Mouse (Mus musculus) limb, embryonic 12.5 days (tissue): ENCODE data around the gene Sephs1. TPM values are rescaled to one million over a fixed set of nuclear protein-coding genes. Genes with fewer than 3 reads are reported as not detected.

Source experiments
- ATAC-seq: fragments of 200-750 bp; cut with Nextera tagmentation; 2 replicates; pipeline ENCODE4 v1.8.0; 2017; ENCODE audit warnings: low read depth, moderate TSS enrichment; ENCODE audit not compliant: insufficient number of reproducible peaks, insufficient read depth, low FRiP score, low TSS enrichment
- H3K27ac ChIP-seq: fragments of 300-500 bp; sonication (generic); 2 replicates; pipeline ENCODE4 v1.5.1; 2016; ENCODE audit warnings: mild to moderate bottlenecking, moderate library complexity
- H3K27me3 ChIP-seq: fragments of 300-500 bp; sonication (generic); 2 replicates; pipeline ENCODE4 v1.6.1; 2016; ENCODE audit warnings: mild to moderate bottlenecking, moderate library complexity
- H3K36me3 ChIP-seq: fragments of 300-500 bp; sonication (generic); 2 replicates; pipeline ENCODE4 v1.6.1; 2016; ENCODE audit warnings: mild to moderate bottlenecking, moderate library complexity
- H3K4me1 ChIP-seq: fragments of 300-500 bp; sonication (generic); replicated peaks from 2 replicates; pipeline ENCODE4 v1.6.1; 2016
- H3K4me2 ChIP-seq: fragments of 300-500 bp; sonication (generic); 2 replicates; pipeline ENCODE4 v1.6.1; 2016; ENCODE audit warnings: mild to moderate bottlenecking, moderate library complexity
- H3K4me3 ChIP-seq: fragments of 300-500 bp; sonication (generic); replicated peaks from 2 replicates; pipeline ENCODE4 v1.5.1; 2016; ENCODE audit warnings: mild to moderate bottlenecking
- H3K9ac ChIP-seq: fragments of 300-500 bp; sonication (generic); replicated peaks from 2 replicates; pipeline ENCODE4 v1.6.1; 2016; ENCODE audit warnings: mild to moderate bottlenecking, moderate library complexity
- H3K9me3 ChIP-seq: fragments of 300-500 bp; sonication (generic); 2 replicates; pipeline ENCODE4 v1.6.1; 2016; ENCODE audit warnings: mild to moderate bottlenecking, moderate library complexity
- WGBS: fragments of 180-500 bp; shearing (Covaris S2); methylation state at CpG from one replicate; pipeline ENCODE4 v1.1.7; 2016; 5-methylcytosine and 5-hydroxymethylcytosine counted together
- polyA plus RNA-seq: library from polyadenylated mRNA; unstranded; fragments of >200 nt; fragmentation: Nextera tagmentation; extraction: Ambion mirVana; gene quantifications from 2 replicates; pipeline ENCODE4 v1.2.1, GENCODE M21; 2016

Gene Sephs1
- polyA plus RNA-seq, 1 experiment from 2014 or later = 130 TPM

DNA sequence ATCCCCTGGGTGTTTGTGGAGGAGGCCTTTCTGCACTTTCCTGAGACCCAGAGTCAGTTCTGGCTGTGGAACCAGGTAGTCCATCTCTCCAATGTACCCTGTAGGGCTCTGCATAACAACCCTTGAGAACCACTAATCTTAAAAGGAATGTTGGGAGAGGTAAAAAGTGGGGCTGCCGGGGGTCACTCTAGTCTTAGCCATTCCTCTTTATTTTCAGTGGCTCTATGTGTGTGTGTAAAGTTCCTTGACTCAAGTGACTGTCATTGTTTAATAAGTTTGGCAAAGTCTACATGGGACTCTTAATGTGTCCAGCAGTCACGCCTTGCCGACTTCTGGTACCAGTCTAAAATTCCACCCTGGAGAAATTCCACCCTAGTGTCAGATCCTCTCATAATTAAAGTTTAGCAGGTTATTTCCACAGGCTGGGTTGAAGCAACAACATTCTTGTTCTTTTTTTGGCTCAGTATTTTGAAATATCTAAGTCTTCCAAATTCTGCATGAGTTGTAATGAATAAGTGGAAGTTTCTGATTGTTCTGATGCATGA, 27.5 kb downstream of the Sephs1 start:
- ATAC-seq = no peak
- Histone ChIP-seq H3K9me3 (peaks cover 8% of the 10 kb centered on the region; the same call in 1 of the 2 replicates), H3K4me3 (no peak overlapping the region), H3K4me2 (no peak overlapping the region), H3K27ac (no peak overlapping the region), H3K4me1 (no peaks in the 10 kb centered on the region), H3K9ac (no peak overlapping the region), H3K36me3 (peaks cover 47% of the 10 kb centered on the region), H3K27me3 (no peaks in the 10 kb centered on the region)
- WGBS = 91% methylated on average over 3 of the region's 3 CpGs

DNA sequence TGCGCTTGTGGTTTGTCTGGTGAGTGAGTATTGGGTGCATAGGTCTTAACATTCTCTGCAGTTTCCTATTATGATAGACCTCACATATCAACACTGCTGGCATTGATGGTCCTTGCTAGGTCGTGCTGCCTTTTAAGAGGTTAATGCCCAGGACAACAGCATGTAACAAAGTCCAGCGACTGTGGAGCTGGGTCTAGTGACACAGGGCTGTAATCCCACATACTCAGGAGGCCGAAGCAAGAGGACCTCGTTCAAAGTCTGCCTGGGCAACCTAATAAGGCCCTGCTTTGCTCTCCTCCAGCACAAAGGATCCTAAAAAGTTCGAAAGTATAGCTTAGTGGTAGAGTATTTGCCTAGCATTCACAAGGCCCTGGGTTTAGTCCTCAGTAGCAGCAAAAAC, 28.5 kb downstream of the Sephs1 start:
- Histone ChIP-seq H3K4me2 (no peak overlapping the region), H3K4me1 (no peaks in the 10 kb centered on the region), H3K9me3 (peaks cover 8% of the 10 kb centered on the region; the same call in 1 of the 2 replicates), H3K27me3 (no peaks in the 10 kb centered on the region), H3K4me3 (no peak overlapping the region), H3K36me3 (peaks cover 43% of the 10 kb centered on the region), H3K27ac (no peak overlapping the region), H3K9ac (no peak overlapping the region)
- no peak for ATAC-seq
- WGBS = 71% methylated on average over 6 of the region's 6 CpGs

DNA sequence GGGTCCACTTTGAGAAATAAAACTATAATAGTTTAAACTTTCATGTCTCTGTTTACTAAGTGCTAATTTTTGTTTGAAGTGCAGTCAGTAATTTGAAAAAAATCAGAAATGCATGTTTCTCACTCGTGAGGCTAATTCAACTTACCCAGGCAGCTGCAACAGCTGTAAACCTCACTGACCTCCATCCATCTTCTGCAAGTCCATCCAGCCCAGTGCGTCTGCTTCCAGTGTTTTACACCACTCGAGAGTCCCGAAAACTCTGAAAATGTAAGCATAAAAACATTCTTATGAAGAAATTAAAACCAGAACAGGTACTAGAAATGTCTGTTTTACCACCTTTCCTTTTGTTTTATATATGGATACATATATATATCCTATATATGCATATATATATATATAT, 29.2 kb downstream of the Sephs1 start:
- Histone ChIP-seq H3K27ac (no peak overlapping the region), H3K9ac (no peak overlapping the region), H3K9me3 (peaks cover 8% of the 10 kb centered on the region; the same call in 1 of the 2 replicates), H3K4me3 (no peak overlapping the region), H3K4me1 (no peaks in the 10 kb centered on the region), H3K36me3 (peaks cover 37% of the 10 kb centered on the region), H3K4me2 (no peak overlapping the region), H3K27me3 (no peaks in the 10 kb centered on the region)
- WGBS = 51% methylated on average over 4 of the region's 4 CpGs
- no peak for ATAC-seq

DNA sequence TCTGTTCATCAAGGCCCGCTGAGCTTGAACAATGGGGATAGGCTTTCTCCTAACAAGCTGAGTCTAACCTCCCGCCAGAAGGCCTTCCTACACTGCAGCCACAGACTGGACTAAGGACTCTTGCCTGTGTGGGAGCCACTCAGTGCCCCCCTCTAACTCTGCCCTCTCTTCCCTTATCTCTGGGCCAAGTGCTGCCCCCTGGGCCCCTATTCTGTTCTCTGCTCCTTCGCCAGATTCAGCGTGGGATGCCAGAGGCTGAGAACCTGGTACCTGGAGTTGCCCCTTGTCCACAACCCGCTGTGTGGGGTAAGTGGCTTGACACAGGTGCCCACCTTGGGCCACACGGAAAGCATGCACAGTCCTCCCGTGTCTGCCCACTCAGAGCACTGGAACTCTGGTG, 32.6 kb downstream of the Sephs1 start:
- no peak overlapping the region for H3K9ac ChIP-seq
- 88% methylated on average over 7 of the region's 7 CpGs for WGBS

DNA sequence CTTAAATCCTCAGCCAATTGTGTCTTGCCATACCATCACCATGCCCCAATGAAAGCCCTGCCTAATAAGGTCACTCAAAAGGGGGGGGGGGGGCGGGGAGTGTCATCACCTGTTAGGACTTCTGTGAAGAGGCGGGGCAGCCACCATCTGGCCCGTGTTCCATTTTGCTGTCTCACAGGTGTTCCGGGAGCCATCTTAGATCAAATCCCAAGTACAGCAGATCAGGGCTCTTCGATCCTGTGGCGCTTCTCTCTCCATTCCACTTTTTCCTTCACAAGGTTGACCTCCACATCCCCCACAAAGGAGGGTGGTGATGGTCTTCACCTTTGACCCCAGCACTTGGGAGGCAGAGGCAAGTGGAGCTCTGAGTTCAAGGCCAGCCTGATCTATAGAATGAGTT, 34.7 kb downstream of the Sephs1 start:
- H3K4me3 ChIP-seq = no peak overlapping the region
- peaks cover 8% of the 10 kb centered on the region; the same call in 1 of the 2 replicates for H3K9me3 ChIP-seq
- no peak overlapping the region for H3K27ac ChIP-seq
- H3K9ac ChIP-seq = no peak overlapping the region
- no peak overlapping the region for H3K4me2 ChIP-seq
- peaks cover 12% of the 10 kb centered on the region for H3K4me1 ChIP-seq
- no peaks in the 10 kb centered on the region for H3K36me3 ChIP-seq
- H3K27me3 ChIP-seq = no peaks in the 10 kb centered on the region
- WGBS = 69% methylated on average over 6 of the region's 6 CpGs
- no peak for ATAC-seq

More for the DNA sequence above, 32.6 kb downstream of the Sephs1 start:
- Histone ChIP-seq H3K27ac (no peak overlapping the region), H3K9me3 (peaks cover 8% of the 10 kb centered on the region; the same call in 1 of the 2 replicates), H3K4me3 (no peak overlapping the region), H3K4me2 (no peak overlapping the region), H3K4me1 (peaks cover 9% of the 10 kb centered on the region), H3K36me3 (peaks cover 7% of the 10 kb centered on the region), H3K27me3 (no peaks in the 10 kb centered on the region)
- no peak for ATAC-seq

DNA sequence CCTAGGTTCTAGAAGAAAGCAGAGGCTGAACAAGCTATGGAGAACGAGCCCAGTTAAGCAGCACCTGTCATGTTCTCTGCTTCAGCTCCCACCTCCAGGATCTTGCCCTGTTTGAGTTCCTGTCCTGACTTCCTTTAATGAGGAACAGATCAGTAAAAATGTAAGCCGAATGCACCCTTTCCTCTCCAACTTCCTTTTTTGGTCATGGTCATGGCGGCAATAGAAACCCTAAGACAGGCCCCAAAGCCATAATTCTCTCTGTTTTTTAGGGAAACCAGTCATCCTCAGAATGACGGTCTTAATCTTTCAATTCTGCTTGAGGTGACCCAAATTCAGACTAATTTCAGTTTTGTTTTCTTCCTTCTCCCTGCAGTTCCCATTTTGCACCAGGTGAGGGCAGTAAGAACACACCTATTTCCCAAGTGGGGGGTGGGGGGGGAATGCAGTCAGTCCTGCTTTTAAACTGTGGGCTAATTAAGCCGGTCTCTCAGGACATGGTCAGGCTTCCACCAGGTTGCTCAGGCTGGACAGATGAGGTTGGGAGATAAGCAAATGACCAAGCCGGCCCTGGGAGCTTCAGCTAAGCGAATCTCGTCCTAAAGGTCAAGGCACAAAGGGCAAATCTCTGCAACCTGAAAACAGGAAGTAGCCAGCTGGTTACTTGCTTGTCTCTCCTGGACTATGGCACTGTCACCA, 36.1 kb downstream of the Sephs1 start:
- ATAC-seq = no peak
- 8% methylated on average over 8 of the region's 8 CpGs for WGBS
- H3K9ac ChIP-seq = no peak overlapping the region; the same call in 1 of the 2 replicates
- peaks cover 12% of the 10 kb centered on the region for H3K4me1 ChIP-seq
- H3K36me3 ChIP-seq = no peaks in the 10 kb centered on the region
- no peaks in the 10 kb centered on the region for H3K27me3 ChIP-seq
- H3K27ac ChIP-seq = no peak overlapping the region
- H3K4me2 ChIP-seq = peak overlapping the region; percentile 40
- H3K4me3 ChIP-seq = 0 out of 2 replicates have a peak overlapping the region, but pooled peaks have one; percentile 8
- peaks cover 3% of the 10 kb centered on the region; the same call in 1 of the 2 replicates for H3K9me3 ChIP-seq

DNA sequence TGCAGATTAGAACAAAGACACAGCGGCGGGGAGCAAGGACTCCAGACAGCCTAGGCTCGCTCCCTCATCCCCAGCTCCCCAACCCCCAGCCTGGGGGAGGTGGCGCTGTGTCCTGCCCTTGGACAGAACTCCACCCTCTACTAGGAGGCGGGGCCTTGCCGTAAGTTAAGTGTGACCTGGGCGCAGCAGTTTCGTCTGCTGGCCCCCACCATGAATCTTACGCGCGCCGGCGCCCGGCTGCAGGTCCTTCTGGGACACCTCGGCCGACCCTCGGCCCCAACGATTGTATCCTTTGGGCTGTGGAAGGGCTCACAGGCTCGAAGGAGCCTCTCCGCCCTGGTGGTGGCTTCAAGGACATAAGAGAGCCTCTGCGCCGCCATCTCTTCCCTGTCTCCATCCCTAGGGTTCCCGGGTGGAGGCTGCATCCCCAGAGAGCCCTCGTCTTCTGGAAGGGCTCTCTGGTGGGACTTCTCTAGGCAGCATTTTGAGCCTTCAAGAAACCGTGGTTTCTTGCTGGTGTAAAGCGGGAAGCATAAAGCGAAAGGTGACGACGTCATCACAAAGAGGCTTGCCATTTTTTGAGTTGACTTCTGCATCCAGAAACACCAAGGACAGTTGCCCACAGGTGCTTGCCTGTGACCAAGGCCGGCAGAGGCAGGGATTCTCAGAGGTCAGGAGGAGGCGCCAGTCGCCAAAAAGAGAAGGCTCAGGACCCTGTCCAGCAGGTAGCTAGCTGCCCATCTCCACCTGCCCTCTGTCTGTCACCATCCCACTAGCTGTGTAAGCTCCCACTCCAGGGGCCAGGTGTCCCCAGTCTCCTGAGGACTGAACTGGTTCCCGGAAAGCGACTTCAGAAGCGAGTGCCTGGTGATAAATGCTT, 37.7 kb downstream of the Sephs1 start, which contains the start of gene Phyh:
Gene Phyh, plus strand, starts transcription at position 160 of the 880 bp plus-strand sequence.
- Histone ChIP-seq H3K4me1 (peaks cover 12% of the 10 kb centered on the region), H3K9ac (peak within 1 kb of the TSS; percentile 75), H3K27ac (peak within 1 kb of the TSS; percentile 78), H3K4me2 (peak within 1 kb of the TSS; percentile 79), H3K9me3 (no peaks in the 10 kb centered on the region), H3K4me3 (peak within 1 kb of the TSS; percentile 62), H3K36me3 (peaks cover under 1% of the 10 kb centered on the region; the same call in 1 of the 2 replicates), H3K27me3 (no peaks in the 10 kb centered on the region)
- ATAC-seq = peak; percentile 94
- WGBS = 8% methylated on average over 35 of the region's 35 CpGs

DNA sequence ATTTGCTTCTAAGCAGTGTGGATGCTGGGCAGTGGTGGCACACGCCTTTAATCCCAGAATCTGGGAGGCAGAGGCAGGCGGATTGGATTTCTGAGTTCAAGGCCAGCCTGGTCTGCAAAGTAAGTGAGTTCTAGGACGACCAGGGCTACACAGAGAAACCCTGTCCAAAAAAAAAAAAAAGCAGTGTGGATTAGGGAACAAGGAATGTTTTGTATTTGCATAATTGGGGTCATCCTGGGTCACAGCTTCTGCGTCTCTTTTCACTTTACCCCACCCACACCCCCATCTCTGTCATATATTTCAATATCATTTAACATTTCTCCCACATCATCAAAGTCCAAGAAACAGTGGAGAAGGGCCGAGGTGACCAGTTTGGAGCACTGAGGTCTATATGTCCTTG, 39.7 kb downstream of the Sephs1 start:
- Histone ChIP-seq H3K27ac (no peak overlapping the region), H3K36me3 (peaks cover 7% of the 10 kb centered on the region; the same call in 1 of the 2 replicates), H3K9me3 (no peaks in the 10 kb centered on the region), H3K9ac (no peak overlapping the region), H3K27me3 (no peaks in the 10 kb centered on the region), H3K4me2 (no peak overlapping the region), H3K4me3 (no peak overlapping the region), H3K4me1 (peaks cover 12% of the 10 kb centered on the region)
- ATAC-seq = no peak
- 75% methylated on average over 5 of the region's 5 CpGs for WGBS

DNA sequence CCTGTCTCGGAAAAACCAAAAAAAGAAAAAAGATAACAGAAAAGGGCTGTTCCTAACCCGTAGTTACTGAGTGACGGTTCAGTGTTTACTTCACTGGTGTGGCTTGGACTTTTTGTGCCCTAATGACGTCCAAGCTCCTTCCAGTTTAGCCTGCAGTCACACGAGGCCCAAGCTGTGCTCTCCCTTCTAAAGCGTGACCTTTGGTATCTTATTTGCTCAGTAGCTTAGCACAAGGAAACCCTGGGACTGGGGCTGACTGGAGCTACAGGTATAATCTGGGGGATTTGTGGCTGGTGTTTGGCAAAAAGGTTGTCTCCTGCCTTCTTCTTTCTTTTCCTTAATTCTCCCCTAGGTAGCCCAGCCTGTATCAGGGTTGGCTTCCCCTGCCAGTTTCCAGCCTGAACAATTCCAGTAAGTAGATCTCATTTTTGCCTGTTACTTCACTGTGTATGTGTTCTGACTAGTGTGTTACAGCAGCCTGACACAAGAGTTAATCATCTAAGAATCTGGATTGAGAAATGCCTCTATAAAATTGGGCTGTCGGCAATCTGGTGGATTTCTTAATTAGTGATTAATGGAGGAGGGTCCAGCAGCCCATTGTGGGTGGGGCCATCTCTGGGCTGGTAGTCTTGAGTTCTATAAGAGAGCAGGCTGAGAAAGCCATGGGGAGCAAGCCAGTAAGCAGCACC, 41.3 kb downstream of the Sephs1 start:
- Histone ChIP-seq H3K27me3 (no peaks in the 10 kb centered on the region), H3K4me2 (no peak overlapping the region), H3K36me3 (peaks cover 18% of the 10 kb centered on the region; the same call in 1 of the 2 replicates), H3K9ac (no peak overlapping the region), H3K9me3 (no peaks in the 10 kb centered on the region), H3K4me1 (peaks cover 6% of the 10 kb centered on the region), H3K4me3 (no peak overlapping the region), H3K27ac (no peak overlapping the region)
- no peak for ATAC-seq
- 64% methylated on average over 7 of the region's 7 CpGs for WGBS

DNA sequence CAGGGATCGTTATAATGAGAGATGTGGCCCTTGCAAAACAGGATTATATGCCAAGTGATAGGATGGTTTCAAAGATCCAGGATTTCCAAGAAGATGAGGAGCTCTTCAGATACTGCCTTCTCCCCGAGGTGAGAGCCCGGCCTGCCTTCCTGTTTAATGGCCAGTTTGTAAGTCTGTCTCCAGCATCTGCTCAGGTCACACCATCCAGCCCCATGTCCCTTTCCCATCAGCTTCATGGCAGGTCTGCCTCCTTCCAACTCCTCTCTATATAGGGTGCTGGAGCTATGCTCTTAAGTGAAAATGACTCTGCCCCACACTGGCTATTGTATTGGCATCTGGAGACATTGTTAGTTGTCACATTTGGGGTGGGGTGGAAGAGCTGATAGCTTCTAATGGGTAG, 46.0 kb downstream of the Sephs1 start:
- no peak for ATAC-seq
- no peak overlapping the region for H3K27ac ChIP-seq
- H3K9me3 ChIP-seq = no peaks in the 10 kb centered on the region
- no peaks in the 10 kb centered on the region for H3K27me3 ChIP-seq
- no peak overlapping the region for H3K9ac ChIP-seq
- no peak overlapping the region for H3K4me3 ChIP-seq
- no peak overlapping the region for H3K4me2 ChIP-seq
- no peaks in the 10 kb centered on the region for H3K4me1 ChIP-seq
- H3K36me3 ChIP-seq = peaks cover 58% of the 10 kb centered on the region
- 92% methylated on average over 3 of the region's 3 CpGs for WGBS
